Mouse (Mus musculus): ENCODE results near the gene Hrct1. TPM values are rescaled to one million over a fixed set of nuclear protein-coding genes. Genes with fewer than 3 reads are reported as not detected.

The Hrct1 gene
- total RNA-seq (2021), result 1 to 10 TPM in 1 of 2 experiments, under 1 TPM in 1; 0.52 to 1.5 TPM
- long read RNA-seq, experiment 1, partial matches to known transcripts, result 0 of 3 reads
- long read RNA-seq, experiment 1, other reads (novel, unspliced or antisense), result 0 of 3 reads
- long read RNA-seq, experiment 2, partial matches to known transcripts, result 0 of 2 reads
- long read RNA-seq, experiment 2, other reads (novel, unspliced or antisense), result 0 of 2 reads

GRCm38 (mm10) chr4:43726995-43727394 is at the start of gene Hrct1:
Hrct1 (plus strand) TSS chr4:43727188.
- no peak for DNase-seq (ENCODE audit: low spot score in 2 of 2)

- DNase-seq (ENCODE audit: low spot score in 2 of 2), result peak in 1 of 2 experiments; percentile 53
Measured at GRCm38 (mm10) chr4:43678541-43678940, 48.4 kb upstream of the Hrct1 start.

- no peak for DNase-seq (ENCODE audit: low spot score in 2 of 2)
Measured at GRCm38 (mm10) chr4:43679416-43680043, 47.5 kb upstream of the Hrct1 start.

DNA sequence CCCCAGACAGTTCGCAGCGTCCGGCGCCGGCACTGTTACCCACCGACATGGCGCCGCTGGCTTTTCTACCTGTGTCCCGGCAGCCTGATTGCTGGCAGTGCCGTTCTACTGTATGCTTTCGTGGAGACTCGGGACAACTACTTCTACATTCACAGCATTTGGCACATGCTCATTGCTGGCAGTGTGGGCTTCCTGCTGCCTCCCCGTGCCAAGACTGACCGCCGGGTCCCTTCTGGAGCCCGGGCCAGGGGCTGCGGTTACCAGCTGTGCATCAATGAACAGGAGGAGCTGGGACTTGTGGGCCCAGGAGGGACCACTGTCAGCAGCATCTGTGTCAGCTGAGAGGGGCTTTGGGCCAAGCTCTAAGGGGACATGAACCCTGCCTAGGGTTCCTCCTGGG is 37.0 kb upstream of the Hrct1 start:
- DNase-seq (ENCODE audit: low spot score in 2 of 2), result no peak

DNA sequence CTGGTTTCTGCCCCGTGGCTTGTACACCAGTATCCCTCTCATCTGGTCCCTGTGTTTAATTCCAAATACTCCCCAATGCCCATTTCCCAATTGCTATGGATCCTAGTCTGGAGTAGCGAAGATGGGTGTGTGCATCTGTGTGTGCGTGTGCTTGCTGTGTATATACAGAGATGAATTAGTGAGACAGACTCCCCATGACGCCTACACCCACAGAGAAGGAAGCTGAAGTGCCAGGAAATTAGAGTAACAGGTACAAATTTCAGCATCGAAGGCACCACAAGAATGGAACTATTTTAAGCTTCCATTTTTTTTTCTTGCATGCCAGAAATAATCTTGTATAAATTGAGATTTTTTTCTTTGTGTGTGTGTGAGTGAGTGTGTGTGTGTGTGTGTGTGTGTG is 36.0 kb upstream of the Hrct1 start:
- no peak for DNase-seq (ENCODE audit: low spot score in 2 of 2)

- no peak for DNase-seq (ENCODE audit: low spot score in 2 of 2)
Measured at GRCm38 (mm10) chr4:43693806-43694241, 33.2 kb upstream of the Hrct1 start.

GRCm38 (mm10) chr4:43694439-43695248 is 32.3 kb upstream of the Hrct1 start:
- no peak for DNase-seq (ENCODE audit: low spot score in 2 of 2)

- DNase-seq (ENCODE audit: low spot score in 2 of 2), result no peak
Measured at GRCm38 (mm10) chr4:43695249-43695671, 31.7 kb upstream of the Hrct1 start.

GRCm38 (mm10) chr4:43696561-43696960 is 30.4 kb upstream of the Hrct1 start:
- no peak for DNase-seq (ENCODE audit: low spot score in 2 of 2)

DNA sequence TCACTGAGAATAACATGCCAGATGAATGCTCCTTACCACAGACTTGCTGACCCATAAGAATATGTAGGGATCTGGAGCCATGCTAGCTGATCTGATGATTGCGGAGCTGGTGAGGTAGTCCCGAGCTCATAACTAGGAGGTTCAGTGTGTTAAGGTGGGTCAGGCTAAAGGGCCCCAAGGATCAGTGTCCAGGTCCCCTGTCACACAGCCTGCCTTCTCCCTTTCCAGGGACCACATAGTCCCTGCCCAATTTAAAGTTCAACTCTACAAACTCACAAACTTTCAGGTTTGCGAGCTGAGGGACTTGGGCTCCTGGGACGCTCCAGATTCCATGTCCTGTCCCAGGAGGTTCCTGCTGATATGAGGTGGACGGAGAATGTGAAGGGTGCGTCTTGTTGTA is 26.3 kb upstream of the Hrct1 start, which contains the start of gene Olfr70:
Gene Olfr70, minus strand, starts transcription at position 101 of the 400 bp plus-strand sequence.
- DNase-seq (ENCODE audit: low spot score in 2 of 2), result no peak

- DNase-seq (ENCODE audit: low spot score in 2 of 2), result no peak
Measured at GRCm38 (mm10) chr4:43703439-43703838, 23.5 kb upstream of the Hrct1 start.

DNA sequence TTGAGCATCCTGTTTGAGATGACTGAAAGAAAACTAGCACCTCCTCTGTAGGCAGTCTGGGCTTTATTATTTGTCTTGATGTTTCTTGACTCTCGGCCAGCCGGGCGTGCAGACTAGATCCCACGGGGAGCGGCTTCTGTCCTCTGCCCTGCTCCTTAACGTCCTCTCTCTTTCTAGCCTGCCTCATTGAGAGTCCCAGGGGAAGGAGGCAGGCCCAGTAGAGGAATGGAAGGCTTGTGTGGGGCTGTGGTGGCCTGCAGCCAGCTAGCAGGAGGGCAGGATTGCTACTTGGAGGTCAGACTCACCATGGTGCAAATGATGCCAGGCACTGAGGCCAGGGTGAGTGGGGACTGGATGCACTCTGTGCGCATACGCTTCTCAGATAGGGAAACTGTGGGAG is 23.1 kb upstream of the Hrct1 start:
- DNase-seq (ENCODE audit: low spot score in 2 of 2), result no peak

GRCm38 (mm10) chr4:43705991-43706390 is 21.0 kb upstream of the Hrct1 start:
- no peak for DNase-seq (ENCODE audit: low spot score in 2 of 2)

- DNase-seq (ENCODE audit: low spot score in 2 of 2), result no peak
Measured at GRCm38 (mm10) chr4:43709869-43710268, 17.1 kb upstream of the Hrct1 start, which contains the start of gene Olfr71. Olfr71 (minus strand) TSS chr4:43710255.

GRCm38 (mm10) chr4:43711821-43712220 is 15.2 kb upstream of the Hrct1 start:
- DNase-seq (ENCODE audit: low spot score in 2 of 2), result peak; percentile 68 to 83

DNA sequence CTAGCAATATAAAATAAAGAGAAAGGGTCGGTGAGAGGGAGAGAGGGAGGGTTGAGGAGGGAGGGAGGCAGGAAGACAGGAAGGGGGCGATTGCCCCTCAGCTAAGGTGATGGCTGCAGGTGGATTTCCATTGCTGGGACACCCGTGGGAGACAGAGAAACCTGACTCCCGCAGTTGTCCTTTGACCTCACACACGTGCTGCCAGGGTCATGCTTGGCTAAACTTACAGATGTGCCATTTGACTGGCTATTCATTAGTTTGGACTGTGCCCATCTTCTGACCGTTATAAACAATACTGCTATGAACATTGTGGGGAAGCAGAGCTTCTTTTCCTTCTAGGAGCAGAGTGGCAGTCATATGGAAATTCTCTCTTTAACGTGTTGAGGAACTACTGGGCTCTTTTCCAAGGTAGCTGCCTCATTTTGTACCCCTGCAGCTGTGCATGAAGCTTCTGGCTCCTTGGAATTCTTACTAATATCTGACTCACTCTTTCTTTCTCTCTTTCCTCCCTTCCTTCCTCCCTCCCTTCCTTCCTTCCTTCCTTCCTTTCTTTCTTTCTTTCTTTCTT is 13.3 kb upstream of the Hrct1 start:
- DNase-seq (ENCODE audit: low spot score in 2 of 2), result no peak

DNA sequence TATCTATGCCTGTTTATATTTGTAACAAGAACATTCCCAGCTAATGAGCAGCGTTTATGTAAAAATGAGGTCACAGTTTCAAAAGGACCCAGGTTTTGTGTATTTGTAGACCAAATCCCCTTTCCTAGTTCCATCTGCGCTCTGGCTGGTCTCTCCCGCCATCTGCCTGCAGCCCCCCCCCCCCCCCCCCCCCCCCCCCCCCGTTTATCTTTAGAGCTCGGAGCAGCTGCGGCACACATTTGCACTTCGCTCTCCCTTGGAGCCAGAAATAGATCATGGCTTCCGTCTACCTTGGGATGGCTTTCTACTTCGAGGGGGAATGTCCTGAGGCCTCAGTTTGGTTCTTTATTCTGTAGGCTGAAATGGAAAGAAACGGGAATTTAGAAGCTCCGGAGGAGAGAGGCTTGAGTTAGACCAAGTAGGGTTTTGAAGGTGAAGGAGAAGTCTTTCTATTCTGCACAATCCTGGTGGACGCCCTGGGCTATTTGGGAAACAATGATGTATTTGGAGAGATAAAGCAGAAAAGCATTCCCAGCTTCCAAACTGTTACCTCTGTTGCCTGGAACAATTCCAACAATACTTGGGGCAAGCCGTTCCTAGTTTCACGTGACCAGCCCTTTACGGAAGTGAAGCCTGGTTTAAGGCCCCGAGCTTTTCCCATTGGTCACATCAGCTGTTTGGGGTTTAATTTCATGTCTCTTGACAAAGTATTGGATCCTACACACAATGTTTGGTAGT is 6.3 kb upstream of the Hrct1 start:
- DNase-seq (ENCODE audit: low spot score in 2 of 2), result peak in 1 of 2 experiments; percentile 32

DNA sequence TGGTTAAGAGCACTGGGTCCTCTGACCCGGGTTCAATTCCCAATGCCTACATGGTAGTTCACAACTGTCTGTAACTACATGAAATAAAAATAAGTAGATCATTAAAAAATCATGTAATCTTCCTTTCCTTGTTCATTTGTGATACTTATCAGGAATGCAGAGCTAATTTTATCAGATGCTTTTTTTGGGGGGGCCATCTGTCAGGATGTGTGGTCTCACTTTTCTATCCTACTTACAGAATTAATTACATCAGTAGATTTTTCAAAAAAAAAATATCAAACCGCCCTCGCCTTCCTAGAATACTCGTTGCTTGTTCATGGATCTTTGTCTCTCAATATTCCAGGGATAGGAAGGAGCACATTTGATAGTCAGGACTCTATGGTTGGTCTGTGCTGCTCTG is 4.8 kb upstream of the Hrct1 start:
- DNase-seq (ENCODE audit: low spot score in 2 of 2), result peak in 1 of 2 experiments; percentile 53

DNA sequence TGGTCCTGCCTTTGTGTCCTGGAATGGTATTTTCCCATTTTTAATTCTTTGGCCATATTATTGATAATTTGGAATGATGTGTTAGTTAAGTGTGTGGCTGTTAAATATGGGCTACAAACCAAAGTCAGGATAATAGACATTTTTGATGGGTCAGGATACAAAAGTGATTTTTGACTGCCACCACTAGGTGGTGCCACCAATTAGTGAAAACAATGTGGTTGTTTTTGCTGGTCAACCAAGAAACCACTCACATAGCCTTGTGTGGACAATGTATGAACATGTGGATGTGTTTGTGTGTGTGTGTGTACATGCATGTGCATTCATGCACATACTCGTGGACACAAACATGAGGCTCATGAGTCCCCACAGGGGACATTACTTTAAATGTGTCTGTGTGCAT is 2.2 kb upstream of the Hrct1 start:
- DNase-seq (ENCODE audit: low spot score in 2 of 2), result peak in 1 of 2 experiments; percentile 36

GRCm38 (mm10) chr4:43726228-43726993 is 577 bp upstream of the Hrct1 start:
- no peak for DNase-seq (ENCODE audit: low spot score in 2 of 2)

Measured in layer of hippocampus, postnatal 14 days (tissue).